Mouse (Mus musculus): Measurements from ENCODE around the gene Ccdc151.

DNA sequence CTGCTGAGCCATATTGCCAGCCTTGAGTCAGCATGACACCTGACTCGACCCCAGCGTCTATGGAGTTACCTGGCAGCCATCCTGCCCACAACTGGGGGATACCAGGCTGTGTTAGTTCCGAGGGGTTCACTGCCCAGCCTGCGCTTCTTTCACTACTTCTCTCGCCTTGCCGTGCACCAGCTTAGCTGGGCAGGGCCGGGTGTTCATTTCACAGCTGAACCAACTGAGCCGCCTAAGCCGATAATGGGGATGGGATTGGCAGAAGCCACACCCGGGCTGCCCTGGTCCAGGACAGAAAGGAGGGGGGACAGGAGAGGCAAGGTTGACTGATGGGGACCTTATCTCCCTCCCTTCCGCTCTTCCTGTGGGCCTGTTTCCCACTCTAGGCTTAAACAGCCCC is 46.9 kb upstream of the Ccdc151 start:
- TF ChIP-seq MAX (IDR thresholded peaks at IDR 0.05; ENCODE audit: low read depth): no peak
- no peak for TF ChIP-seq TCF12 (IDR thresholded peaks at IDR 0.05; ENCODE audit: insufficient read depth, poor library complexity, severe bottlenecking)

Measured in myocyte (in vitro differentiated cells).